Mouse (Mus musculus) cortical plate, adult 2 months (tissue): ENCODE data around the gene Rcan1.

Experiments
- CTCF ChIP-seq: fragments of 200-500 bp; IDR thresholded peaks from 2 replicates; pipeline ENCODE4 v1.5.1; 2011; ENCODE audit warnings: mild to moderate bottlenecking, control low read depth, low read length; ENCODE audit not compliant: insufficient read depth; ENCODE audit errors: extremely low read depth
- POLR2A ChIP-seq: fragments of 200-500 bp; IDR thresholded peaks from 2 replicates; pipeline ENCODE4 v1.6.1; 2011; ENCODE audit warnings: mild to moderate bottlenecking, low read length, control low read depth; ENCODE audit not compliant: insufficient read depth; ENCODE audit errors: extremely low read depth

DNA sequence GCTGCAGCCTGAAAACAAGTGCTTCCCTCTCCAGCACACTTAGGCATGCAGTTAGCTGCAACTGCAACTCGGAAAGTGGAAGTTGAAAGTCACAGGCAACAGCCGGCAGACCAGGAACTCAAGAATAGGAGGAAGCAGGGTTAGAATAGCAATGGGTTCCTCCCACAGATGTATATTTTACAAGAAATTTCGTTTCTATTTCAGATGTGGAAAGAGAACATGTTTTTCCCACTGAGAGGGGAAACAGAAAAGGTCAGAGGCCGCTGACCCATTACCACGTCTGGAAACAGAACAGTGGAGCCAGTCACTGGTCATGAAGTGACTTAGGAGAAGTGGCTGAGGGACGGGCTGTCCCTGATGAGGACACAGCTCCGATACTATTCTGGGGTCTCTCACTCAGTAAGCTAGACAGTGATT, 55.0 kb downstream of the Rcan1 start:
- no peak for TF ChIP-seq POLR2A
- TF ChIP-seq CTCF, result no peak
